Mouse (Mus musculus): Measurements from ENCODE around the gene Ahdc1.

Gene Ahdc1

DNA sequence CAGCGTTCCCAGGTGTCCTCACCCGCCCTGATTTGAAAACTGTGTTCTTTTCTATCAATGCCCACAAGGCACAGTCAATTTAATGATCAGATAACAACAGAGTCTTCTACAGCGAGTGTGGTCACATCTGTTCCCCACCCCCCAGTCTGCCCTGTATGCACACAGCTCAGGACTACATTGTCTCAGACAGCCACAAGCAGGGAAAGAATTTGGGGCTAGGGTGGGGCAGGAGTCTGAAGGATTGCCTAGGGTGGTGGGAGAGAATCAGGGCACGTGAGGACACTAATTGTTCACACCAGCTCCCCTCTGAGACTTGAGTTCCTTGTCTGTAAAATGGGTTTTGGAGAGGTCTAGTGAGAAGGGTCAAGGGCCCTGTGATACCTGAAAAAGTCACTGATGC, 17.5 kb upstream of the Ahdc1 start:
- in situ Hi-C loops (cut with MboI) = loop anchor here (5.0 kb wide), 1 partner anchor 41 kb away; no protein-coding TSS in a partner anchor

DNA sequence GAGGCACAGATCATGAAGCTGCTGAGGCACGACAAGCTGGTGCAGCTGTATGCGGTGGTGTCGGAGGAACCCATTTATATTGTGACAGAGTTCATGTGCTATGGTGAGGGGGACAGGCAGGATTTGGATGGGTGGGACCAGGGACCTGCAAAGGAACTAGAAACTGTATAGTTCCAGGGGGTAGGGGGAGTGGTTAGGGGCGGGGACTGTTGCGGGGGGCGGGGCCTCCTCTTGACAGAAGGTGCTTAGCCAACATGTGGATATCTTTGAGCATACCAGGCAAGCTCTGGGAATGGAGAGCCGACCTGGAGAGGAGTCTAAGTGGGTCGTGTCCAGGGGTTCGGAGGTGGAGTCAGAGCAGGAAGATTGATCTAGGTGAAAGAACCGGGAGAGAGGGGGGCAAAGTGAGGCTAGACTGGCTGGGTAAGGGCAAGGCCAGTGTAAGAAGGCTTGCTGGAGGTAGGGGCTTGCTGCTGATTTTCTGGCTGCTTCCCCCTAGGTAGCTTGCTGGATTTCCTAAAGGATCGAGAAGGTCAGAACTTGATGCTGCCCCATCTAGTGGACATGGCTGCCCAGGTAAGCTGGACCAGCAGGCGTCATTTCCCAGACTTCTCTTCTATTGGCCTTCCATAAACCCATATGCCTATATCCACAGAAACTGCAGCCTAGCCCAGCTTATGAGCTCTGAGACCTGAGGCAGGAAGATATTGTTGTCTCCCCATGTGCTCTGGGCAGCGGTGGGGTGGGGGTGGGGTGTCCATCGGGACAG, 13.4 kb upstream of the Ahdc1 start:
- in situ Hi-C loops (cut with MboI) = no loop called here

DNA sequence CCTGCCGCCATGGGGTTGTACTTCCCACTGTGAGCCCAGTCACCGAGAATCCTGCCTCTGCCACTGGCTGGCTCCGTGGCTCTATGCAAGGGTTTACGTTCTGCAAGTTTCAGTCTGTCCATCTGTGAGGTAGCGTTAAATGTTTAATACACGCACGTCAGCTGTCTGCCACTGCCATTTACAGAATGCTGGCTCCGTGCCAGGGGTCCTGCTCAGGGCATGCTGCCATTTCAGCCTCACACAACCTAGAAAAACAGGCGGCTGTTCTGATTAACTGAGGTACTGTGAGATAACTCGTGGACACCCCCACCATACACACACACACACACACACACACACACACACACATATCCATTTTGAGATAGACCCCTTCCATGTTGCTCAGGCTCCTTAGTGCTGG, 8.2 kb upstream of the Ahdc1 start:
- in situ Hi-C loops (cut with MboI) = no loop called here

DNA sequence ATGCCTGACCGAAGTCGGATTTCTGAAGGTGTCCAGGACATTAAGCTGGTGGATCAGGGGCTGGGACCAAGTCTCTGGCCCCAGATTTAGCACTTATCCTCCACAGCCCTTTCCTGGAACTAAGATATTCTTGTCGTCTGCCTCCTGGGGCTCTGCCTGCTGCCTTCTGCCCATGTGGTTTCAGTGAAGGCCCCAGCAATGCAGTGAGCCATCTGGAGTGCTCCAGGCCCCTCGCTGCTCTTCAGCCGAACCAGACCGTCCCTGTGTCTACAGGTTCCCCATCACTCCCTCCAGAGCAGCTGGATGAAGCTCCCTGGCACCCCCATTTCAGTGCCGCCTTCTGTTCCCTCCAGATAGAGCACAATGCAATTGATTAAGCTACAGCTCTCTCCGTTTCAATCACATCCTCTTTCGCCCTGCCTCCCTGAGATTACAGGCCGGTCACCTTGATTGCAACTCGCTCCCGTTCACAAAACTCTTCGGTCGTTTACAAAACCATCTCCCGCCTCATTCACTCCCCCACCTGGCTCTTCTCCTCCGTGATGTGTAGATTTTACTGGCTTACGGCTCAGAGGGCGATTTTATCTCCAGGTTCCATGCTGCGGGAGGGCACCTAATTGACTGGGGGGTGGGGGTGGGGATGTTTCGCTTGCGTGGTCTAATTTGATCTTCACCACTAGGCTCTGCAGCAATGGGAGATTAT, 7.6 kb upstream of the Ahdc1 start:
- in situ Hi-C loops (cut with MboI) = no loop called here

DNA sequence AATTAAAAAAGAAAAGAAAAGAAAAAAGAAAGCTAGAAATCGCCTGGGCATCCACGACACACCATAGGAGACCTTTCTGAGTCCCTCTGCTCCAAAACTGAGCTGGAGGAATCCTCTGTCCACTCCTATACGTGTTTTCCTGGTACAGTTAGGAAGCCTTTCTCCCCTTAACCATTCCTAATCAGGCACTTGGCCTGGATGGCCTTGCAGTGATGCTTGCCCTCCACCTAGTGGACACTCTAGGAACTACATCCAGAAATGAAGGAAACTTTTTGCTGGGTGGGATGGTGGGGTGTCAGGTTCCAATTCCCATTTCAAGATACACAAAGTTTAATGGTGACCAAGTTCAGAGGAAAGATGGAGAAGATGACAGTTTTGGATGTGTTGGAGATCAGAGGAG, 5.8 kb upstream of the Ahdc1 start:
- in situ Hi-C loops (cut with MboI) = loop anchor here (5.0 kb wide), 1 partner anchor 292 kb away; no protein-coding TSS in a partner anchor

DNA sequence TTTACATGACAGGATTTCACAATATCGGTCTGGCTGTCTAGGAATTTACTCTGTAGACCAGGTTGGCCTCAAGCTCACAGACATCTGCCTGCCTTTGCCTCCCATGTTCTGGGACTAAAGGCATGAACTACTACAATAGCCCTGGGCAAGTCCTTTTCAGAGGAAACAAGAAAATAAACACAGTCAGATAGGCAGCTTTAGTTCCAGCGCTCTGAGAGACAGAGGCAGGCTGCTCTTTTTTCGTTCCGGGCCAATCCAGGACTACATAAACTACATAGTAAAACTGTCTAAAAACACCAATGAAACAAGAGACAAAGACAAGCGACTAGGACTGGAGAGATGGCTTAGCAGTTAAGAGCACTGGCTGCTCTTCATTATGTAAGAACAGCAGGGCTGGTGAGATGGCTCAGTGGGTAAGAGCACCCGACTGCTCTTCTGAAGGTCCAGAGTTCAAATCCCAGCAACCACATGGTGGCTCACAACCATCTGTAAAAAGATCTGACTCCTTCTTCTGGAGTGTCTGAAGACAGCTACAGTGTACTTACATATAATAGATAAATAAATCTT, 5.1 kb upstream of the Ahdc1 start:
- in situ Hi-C loops (cut with MboI) = loop anchor here (5.0 kb wide), 1 partner anchor 291 kb away; no protein-coding TSS in a partner anchor

DNA sequence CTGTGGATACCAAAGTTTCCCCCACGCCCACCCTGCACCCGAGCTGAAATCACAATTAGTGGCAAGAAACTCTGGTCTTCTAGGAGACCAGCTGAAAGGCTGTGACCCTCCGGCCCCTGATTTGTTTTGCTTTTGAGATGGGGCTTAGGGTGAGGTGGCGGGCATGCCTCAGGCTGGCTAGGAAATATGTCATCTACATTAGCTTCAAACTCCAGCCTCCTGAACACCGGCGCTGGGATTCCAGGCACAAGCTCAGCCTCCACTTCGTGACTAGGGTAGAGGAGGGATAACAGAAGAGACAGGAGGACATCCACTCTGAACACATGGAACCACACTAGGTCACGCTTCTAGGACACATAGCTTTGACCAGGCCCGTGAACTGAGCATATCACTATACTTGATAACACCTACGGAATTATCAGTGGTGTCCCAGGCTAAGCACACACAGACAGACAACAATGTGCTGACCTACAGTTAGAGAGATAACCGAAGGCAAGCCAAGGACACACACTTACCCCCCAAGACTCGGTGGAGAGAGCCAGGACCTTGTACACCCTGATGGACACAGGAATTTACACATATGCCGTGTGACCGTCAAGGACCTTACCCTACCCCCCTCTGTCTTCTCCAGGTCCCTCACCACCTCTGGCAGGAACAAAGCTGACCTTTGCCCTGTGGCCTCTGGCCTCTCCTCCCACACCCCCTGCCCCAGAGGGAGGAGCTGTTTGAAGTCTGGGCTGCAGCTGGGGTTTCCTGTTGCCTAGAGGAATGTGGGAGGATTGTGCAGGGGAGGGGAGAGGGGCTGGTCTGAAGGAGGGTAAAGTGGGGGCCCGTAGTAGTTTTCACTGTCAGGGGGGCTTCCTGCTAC, 3.3 kb upstream of the Ahdc1 start:
- in situ Hi-C loops (cut with MboI) = loop anchor here (5.0 kb wide), 1 partner anchor 290 kb away; no protein-coding TSS in a partner anchor

DNA sequence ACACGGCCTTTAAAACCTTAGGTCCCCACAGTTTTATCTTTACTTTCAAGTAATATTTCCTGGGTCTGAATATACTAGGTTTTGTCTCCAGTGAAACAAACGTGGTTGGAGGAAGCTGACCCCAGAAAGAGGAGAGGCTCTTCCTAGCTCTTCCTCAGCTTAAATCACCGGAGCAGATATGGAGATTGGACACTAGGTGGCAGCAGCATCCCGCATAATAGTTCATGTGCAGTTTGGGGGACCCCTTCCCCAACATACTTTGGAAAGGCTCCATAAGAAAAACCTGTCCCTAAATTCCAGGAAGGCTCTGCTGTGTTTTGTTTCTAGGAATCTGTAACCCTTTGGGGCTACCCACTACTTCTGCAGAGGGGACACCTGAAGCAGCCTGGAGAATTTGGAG, 1.9 kb upstream of the Ahdc1 start:
- in situ Hi-C loops (cut with MboI) = loop anchor here (5.0 kb wide), 1 partner anchor 288 kb away; no protein-coding TSS in a partner anchor

DNA sequence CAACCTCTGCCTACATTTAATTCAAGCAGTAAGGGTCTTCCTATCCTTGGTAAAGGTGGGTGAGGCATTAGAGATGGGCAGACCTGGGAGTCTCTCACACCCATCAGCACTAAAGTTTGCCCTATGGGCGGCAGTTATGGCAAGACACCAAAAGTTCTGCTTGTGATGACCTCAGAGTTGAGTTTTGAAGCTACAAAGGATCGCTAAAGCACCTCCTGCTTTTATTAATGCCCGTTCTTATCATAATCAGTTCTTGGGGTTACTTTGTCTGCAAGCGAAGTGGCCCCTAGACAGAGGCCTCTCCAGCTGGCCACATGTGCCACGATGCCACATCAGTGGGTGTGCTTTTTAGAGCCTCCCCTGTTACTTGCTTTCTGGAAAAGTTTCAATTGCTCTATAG, 1.4 kb upstream of the Ahdc1 start:
- in situ Hi-C loops (cut with MboI) = loop anchor here (5.0 kb wide), 1 partner anchor 288 kb away; no protein-coding TSS in a partner anchor

DNA sequence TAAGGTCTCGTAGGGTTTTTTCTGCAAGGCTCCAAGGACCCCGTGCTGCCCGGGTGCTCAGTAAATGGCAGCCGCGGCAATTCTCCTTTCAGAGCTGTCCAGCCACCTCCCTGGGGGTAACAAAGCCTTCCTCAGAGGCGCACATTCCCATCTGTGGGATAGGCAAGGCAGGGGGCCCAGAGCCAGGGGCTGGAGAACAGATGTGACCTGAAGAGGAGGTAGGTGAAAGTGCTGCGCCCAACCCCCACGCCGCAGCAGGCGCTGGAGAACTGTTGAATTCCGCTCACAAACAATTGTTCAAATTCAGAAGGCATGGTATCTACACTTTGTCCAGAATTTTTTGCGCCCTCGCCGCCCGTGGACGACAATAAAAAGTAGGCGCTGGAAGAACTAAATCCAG, 449 bp upstream of the Ahdc1 start:
- in situ Hi-C loops (cut with MboI) = no loop called here

DNA sequence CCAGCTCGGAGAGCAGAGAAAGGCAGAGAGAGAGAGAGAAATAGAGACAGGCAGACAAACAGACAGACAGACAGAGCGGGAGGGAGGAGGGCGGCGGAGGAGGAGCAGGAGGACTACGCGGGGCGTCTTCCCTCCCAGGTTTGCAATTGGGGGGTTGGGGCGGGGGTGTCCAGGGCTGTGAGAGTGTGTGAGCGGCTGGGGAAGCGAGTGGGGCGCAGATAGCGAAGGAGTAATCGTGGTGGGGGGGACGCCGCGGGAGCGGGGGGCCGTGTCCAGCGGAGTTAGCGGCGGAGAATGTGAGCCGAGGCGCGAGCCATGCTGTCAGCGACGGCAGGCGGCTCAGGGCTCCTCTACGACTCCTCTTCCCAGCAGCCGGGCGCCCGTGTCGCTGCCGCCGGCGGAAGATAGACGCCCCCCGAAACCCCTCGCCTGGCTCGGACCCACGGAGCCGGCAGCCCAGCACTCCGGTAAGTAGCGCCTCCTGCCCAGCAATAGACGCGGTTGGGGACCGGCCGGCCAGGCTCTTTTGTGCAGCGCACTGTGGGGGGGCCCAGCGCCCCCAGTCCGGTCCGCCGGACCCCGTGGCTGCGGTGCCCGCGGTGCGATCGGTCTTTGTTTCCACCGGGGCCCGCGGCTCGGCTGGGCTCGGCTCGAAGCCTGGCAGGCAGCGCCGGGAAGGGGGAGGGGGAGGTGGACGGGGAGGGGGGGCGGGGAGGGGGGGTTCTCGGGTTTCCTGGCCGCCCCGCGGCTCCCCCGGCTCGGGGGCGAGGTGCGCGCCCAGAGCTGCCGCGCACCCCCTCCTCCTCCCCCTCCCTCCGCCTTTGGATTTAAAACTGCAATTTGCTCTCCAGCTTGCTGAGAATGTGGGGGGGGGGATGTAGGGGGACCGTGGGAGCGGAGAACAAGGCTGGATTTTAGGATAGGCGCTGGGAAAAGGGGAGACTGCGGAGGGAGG, 1.0 kb downstream of the Ahdc1 start:
- in situ Hi-C loops (cut with MboI) = no loop called here

DNA sequence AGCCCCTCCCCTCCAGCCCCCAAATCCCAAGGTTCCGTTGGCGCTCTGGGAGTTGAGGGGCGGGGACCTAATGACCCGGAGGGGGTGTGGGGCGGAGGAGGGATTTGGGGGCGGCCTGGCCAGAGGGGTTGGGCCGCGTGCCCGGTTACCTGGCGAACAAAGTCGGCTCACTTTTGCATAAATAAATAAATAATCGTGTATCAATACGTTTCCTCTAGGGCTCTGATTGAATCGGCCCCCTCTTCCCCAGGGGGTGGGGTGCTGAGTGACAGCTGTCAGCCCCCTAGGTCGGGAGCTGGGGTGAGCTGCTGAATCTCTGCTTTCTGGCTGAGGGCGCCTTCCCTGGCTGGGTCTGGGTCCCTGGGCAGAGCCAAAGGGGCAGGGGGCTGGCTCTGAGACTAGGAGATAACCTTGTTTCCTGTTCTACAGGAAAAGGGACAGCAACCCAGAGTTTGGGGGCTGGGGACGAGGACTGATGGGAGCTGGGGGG, 1.8 kb downstream of the Ahdc1 start:
- in situ Hi-C loops (cut with MboI) = no loop called here

DNA sequence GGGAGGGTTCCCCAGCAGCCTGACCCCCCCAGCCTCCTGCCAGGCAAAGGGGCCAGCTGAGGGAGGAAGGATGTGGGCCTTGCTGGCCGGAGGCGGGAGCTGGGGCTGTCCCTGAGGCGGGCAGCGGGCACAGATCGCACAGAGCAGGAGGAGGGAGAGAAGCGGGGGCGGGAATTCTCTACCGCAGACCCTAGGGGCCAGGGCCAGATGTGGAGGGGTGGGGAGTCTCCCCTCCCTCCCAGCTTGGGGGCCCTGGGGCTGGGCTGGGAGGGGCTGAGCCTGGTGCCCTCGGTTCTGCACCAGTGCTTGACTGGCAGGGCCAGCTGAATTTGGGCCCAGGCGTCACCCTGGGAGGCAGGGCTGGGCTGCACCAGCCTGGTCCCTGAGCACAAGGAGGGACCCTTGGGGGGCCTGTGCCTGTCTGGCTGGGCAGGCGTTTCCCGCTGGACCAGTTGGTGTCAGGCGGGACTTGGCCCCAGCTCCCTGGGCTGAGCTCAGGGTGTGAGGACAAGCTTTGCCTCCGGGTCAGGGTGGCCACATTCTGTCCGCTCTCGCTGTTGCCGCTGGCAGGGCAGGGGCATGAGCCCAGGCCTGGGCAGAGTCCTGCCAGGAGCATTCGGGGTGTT, 2.3 kb downstream of the Ahdc1 start:
- in situ Hi-C loops (cut with MboI) = no loop called here

DNA sequence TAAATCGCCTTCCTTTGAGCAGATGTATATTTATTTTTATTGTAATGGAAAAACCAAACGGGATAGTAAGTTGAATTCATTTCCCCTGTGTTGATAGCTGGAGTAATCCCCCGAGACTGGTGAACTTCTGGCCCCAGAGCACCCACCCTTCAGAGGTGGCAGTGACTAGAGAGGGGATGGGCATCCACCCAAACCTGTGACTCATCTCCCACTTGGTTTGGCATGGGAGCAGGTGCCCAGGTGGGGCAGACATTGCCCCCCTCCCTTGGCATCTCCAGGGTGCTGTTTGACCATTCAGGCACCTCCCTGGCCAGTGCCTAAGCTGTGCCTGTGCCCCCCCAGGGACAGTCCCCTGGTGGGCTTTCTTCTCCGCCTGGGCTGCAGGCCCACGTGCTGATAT, 3.0 kb downstream of the Ahdc1 start:
- in situ Hi-C loops (cut with MboI) = no loop called here

DNA sequence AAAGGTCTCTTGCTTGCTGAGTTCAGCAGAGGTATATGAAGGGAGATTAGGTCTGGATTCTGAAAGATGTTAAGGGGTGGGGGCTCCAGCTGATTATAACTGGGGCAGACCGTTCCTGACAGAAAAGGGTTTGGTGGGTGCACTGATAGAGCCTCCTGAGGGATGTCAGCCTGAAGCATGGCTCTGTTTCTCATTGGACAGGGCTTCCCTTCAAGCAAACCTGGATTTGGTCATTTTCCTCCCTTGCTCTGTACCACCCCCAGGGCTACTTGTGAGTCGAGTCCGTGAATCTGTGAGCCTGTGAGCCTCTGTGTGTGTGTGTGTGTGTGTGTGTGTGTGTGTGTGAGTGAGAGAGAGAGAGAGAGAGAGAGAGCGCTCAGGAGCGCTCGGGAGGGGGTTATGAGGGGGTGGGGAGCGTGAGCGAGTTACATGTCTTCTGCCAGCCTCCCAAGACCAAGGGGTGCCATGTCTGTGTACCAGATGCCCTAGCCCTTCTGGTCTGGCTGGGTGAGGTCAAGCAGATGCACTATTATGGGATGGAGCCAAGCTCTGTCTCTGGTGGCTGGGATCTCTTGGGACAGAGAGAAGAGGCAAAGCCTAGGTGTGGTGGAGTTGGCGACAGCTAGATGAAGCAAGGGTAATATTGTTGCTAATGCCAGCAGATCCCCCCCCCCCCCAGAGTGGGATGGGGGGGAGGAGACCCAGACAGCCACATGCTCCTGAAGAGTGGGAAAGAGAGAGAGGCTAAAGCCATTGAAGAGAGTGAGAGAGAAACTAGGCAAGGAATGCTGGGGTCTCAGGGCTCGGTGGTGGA, 4.0 kb downstream of the Ahdc1 start:
- in situ Hi-C loops (cut with MboI) = no loop called here

DNA sequence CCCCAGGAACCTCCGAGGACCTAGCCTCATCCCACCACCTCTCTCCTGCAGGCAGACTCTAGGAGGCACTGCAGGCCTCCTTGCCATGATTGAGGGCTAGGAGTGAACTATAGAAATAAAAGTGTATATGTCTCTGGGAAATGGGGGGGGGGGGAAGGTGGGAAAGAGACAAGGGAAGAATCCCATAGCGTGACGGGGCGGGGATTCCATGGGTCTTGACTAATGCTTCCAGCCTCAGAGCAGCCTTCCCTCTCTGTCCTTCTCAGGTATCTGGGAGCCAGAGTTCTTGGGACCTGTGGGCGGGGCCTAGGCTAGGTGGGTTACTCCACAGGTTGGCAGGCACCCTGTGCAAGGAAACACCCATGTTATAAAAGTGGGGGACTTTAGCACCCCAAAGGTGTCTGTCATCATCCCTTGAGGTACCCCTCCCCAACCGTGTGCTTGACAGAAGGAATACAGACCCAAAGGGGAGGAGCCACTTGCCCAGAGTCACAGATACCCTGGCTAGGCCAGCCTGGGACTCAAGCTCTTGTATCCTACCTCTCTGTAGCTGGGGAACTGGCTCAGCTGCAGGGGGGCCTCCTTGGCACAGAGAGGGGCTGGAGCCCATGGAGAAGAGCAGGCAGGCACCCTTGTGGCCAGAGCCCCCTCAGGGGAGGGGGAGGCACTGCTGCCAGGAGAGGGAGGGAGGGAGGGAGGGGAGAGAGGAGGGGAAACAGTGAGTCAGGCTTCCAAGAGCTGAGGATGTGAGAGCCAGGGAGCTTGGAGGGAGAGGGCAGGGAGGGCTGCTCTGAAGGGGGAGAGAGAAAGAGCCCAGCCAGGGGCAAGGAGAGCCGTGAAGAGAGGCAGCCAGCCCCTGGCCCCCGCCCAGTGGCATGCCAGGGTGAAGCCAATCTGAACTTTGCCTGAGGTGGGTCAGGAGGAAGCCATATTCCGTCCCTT, 4.9 kb downstream of the Ahdc1 start:
- in situ Hi-C loops (cut with MboI) = no loop called here

DNA sequence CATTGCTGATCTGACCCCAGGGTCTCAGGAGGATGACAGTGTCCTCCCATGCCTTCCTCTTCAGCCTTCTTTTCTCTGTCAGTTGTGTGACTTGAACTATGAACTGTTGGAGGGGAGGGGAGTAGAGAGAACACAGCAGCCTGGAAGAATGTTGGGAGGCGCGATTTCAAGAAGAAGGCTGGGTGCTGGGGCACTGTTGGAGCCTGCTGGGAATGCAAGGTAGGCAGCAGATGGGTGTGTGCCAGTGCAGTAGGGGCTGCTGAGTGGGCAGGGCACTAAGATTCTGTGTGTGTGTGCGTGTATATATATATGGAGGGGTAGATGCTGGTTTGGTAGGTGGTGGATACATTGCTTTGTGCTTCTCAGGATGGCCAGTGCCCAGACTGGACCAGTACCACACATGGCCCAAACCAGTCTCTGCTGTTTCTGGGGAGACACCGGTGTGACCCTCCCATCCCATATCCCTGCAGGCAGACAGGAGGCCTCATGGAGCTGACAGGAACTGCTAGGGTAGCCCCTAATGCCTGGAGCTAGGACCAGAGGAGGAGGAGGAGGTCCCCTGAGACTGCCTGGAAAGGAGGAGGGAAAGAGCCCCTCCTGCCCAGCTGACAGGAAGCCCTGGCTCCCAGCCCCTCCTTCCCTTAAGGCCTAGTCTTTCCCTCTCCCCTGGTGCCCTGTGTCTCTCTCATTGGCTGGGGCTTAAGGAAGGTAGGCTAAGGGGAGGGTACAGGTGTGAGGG, 5.8 kb downstream of the Ahdc1 start:
- in situ Hi-C loops (cut with MboI) = no loop called here
